Mouse (Mus musculus) lung, postnatal 0 days (tissue): ENCODE results near the gene Dph3.

ENCODE experiments used
- CTCF ChIP-seq: IDR thresholded peaks from 2 replicates; pipeline ENCODE4 v1.5.1; 2016; ENCODE audit warnings: antibody characterized with exemption, mild to moderate bottlenecking
- EP300 ChIP-seq: IDR thresholded peaks from 2 replicates; pipeline ENCODE4 v1.6.1; 2016; ENCODE audit warnings: antibody characterized with exemption, mild to moderate bottlenecking, control low read depth

DNA sequence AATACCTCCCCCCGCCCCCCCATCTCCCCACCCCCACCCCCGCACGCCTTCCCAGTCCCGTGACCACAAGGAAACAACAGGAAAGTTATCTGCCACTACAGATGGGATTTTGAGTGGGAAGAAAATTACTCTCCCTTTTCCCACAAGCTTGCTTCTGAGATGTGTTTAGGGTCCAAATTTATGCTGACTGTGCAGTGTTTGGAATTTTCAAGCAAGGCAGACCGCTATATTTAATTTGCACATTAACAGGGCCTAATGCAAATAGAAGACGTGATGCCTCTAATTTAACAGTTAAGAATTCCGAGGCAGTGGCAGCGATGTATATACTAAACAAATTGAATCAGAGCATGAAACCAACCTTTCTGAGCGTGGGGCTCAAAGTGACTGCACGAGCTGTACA is 30.7 kb downstream of the Dph3 start:
- TF ChIP-seq CTCF (no peak), EP300 (no peak)
